Mouse (Mus musculus) heart, embryonic 13.5 days (tissue): ENCODE results near the gene Hmcn1. TPM values are rescaled to one million over a fixed set of nuclear protein-coding genes. Genes with fewer than 3 reads are reported as not detected.

Experiments
- ATAC-seq: fragments of 200-750 bp; cut with Nextera tagmentation; 2 replicates; pipeline ENCODE4 v1.8.0; 2017; ENCODE audit warnings: moderate TSS enrichment; ENCODE audit not compliant: insufficient number of reproducible peaks, low FRiP score, low TSS enrichment; ENCODE audit errors: extremely low read depth
- H3K27ac ChIP-seq: fragments of 300-500 bp; sonication (generic); replicated peaks from 2 replicates; pipeline ENCODE4 v1.5.1; 2015; ENCODE audit warnings: moderate library complexity, mild to moderate bottlenecking, inconsistent platforms
- H3K27me3 ChIP-seq: fragments of 300-500 bp; sonication (generic); replicated peaks from 2 replicates; pipeline ENCODE4 v1.6.1; 2015; ENCODE audit warnings: mild to moderate bottlenecking, inconsistent platforms
- H3K36me3 ChIP-seq: fragments of 300-500 bp; sonication (generic); 2 replicates; pipeline ENCODE4 v1.6.1; 2015; ENCODE audit warnings: mild to moderate bottlenecking, inconsistent platforms
- H3K4me1 ChIP-seq: fragments of 300-500 bp; sonication (generic); 2 replicates; pipeline ENCODE4 v1.6.1; 2015; ENCODE audit warnings: inconsistent platforms
- H3K4me2 ChIP-seq: fragments of 300-500 bp; sonication (generic); 2 replicates; pipeline ENCODE4 v1.6.1; 2015; ENCODE audit warnings: inconsistent platforms, mild to moderate bottlenecking, moderate library complexity
- H3K4me3 ChIP-seq: fragments of 300-500 bp; sonication (generic); 2 replicates; pipeline ENCODE4 v1.5.1; 2015; ENCODE audit warnings: moderate library complexity, mild to moderate bottlenecking, inconsistent platforms
- H3K9ac ChIP-seq: fragments of 300-500 bp; sonication (generic); 2 replicates; pipeline ENCODE4 v1.6.1; 2015; ENCODE audit warnings: inconsistent platforms, mild to moderate bottlenecking, moderate library complexity
- H3K9me3 ChIP-seq: fragments of 300-500 bp; sonication (generic); 2 replicates; pipeline ENCODE4 v1.6.1; 2016; ENCODE audit warnings: inconsistent platforms
- WGBS: fragments of 180-500 bp; shearing (Covaris S2); methylation state at CpG from one replicate; pipeline ENCODE4 v1.1.7; 2015; ENCODE audit warnings: mixed read lengths; 5-methylcytosine and 5-hydroxymethylcytosine counted together
- polyA plus RNA-seq: library from polyadenylated mRNA; unstranded; fragments of >200 nt; fragmentation: Nextera tagmentation; extraction: Ambion mirVana; gene quantifications from 2 replicates; pipeline ENCODE4 v1.2.1, GENCODE M21; 2015

The Hmcn1 gene
- polyA plus RNA-seq, 1 experiment from 2014 or later, result 19.0 TPM

DNA sequence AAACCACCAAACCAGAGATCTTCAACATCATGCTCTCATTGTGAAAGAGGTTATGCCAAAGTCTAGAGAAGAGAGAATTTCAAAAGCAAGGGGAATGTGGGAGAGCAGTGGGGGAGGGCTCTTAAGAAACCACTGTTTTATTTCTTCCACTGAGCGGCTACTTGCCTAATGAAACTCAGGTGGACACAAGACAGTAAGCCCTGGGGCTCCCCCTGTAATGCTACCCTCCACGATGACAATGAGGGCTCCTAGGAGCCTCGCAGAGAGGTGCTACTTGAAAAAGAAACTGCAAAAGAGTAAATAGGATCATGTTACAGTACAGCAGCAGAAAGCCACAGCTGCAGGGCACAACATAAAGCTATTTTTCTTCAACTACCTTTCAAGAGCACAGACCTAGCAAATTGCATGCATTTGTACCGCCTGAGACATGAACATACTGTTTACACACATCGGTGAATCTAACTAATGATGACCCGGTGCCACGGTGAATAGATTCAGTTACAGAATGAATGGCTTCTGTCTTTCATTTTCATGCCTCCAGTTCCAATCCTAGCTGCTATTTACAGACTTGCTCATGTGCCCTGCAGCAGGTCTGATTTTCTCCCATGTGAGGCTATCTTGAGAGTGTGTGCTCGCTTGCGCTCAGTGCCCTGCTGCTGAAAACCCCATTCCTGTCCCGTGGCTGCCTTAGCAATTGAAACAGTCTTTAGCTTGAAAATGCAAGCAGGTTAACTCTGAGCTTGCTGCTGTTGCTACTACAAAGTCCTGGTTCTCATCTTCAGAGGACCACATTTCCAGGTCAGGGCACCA, 1.3 kb downstream of the Hmcn1 start:
- H3K4me3 ChIP-seq, result peak overlapping the region; percentile 82

DNA sequence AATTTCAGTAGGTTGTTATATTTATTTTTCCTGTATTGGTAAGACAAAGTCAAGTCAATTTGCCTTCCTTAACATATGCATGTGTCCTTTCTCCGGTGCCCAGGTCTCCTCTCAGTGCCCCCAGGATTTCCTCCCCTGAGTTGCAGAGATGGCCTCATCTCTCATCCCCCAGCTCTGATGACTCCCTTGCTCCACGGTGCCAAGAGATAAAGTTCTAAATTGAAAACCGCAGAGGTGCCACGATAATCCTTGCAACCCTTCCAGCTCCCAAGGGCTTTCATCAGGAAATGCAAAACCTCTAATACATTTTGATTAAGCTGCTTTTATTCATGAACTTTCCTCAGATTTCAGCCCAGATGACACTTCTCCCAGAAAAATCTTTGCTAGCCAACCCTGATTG, 8.3 kb downstream of the Hmcn1 start:
- no peak for ATAC-seq
- peak overlapping the region; percentile 84 for H3K27ac ChIP-seq
- 9% methylated on average over 4 of the region's 4 CpGs for WGBS

More for the DNA sequence above, 1.3 kb downstream of the Hmcn1 start:
- Histone ChIP-seq H3K36me3 (no peaks in the 10 kb centered on the region), H3K9me3 (peaks cover 6% of the 10 kb centered on the region; the same call in 1 of the 2 replicates), H3K4me2 (peak overlapping the region; percentile 85), H3K27me3 (no peaks in the 10 kb centered on the region), H3K27ac (peak overlapping the region; percentile 95), H3K4me1 (peaks cover 49% of the 10 kb centered on the region), H3K9ac (peak overlapping the region; percentile 95)
- WGBS, result 3% methylated on average over 10 of the region's 10 CpGs
- ATAC-seq, result peak; percentile 49; the same call in 1 of the 2 replicates

DNA sequence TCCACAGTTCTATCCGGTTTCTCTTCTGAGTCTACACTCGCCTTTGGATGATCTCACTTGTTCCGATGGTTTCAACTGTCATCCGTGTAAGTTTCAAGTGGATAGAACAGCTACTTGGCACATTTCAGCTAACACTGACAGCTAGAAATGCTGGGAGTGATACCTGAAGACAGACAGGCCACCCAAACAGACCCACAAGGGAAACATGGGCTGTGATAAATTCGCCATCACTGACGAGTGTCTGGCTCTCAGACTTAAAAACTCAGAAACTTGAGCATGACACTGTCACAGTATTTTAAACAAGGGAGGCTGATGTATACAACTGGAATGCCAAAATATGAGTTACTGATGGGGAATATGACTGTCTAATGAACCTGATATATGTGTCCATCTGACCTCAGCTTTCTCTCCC, 9.1 kb downstream of the Hmcn1 start:
- peak overlapping the region; percentile 84 for H3K27ac ChIP-seq
- no peaks in the 10 kb centered on the region for H3K36me3 ChIP-seq
- WGBS, result 18% methylated on average over 6 of the region's 6 CpGs
- H3K4me2 ChIP-seq, result peak overlapping the region; percentile 55
- no peak; the same call in 1 of the 2 replicates for ATAC-seq
- H3K4me1 ChIP-seq, result peaks cover 79% of the 10 kb centered on the region
- H3K9ac ChIP-seq, result 0 out of 2 replicates have a peak overlapping the region, but pooled peaks have one; percentile 5
- 0 out of 2 replicates have a peak overlapping the region, but pooled peaks have one; percentile 9 for H3K4me3 ChIP-seq
- H3K27me3 ChIP-seq, result no peaks in the 10 kb centered on the region
- no peaks in the 10 kb centered on the region for H3K9me3 ChIP-seq

More for the DNA sequence above, 8.3 kb downstream of the Hmcn1 start:
- H3K27me3 ChIP-seq, result no peaks in the 10 kb centered on the region
- peak overlapping the region; percentile 55 for H3K4me2 ChIP-seq
- H3K36me3 ChIP-seq, result no peaks in the 10 kb centered on the region
- H3K9me3 ChIP-seq, result no peaks in the 10 kb centered on the region
- H3K4me1 ChIP-seq, result peaks cover 84% of the 10 kb centered on the region
- H3K4me3 ChIP-seq, result peak overlapping the region; percentile 4; the same call in 1 of the 2 replicates
- no peak overlapping the region for H3K9ac ChIP-seq

DNA sequence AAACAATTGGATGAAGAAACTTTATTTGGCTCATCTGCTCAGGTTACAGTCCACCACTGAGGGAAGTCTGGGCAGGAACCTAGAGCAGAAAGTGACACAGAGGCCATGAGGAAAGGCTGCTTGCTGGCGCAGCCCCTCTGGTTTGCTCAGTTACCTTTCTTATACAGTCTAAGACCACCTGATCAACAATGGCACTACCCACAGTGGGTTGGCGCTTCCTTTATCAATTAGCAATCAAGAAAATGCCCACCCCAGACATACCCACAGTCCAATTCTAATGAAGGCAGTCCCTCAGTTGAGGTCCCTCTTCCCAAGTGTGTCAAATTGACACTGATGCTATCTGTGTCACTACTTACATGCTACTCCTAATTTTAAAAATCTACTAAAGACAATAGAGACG, 14.6 kb downstream of the Hmcn1 start:
- Histone ChIP-seq H3K9me3 (no peaks in the 10 kb centered on the region), H3K4me1 (peaks cover 47% of the 10 kb centered on the region), H3K27me3 (no peaks in the 10 kb centered on the region), H3K27ac (no peak overlapping the region), H3K4me3 (no peak overlapping the region), H3K9ac (no peak overlapping the region), H3K36me3 (no peaks in the 10 kb centered on the region), H3K4me2 (no peak overlapping the region)
- no peak for ATAC-seq
- WGBS, result 84% methylated on average over 3 of the region's 3 CpGs

DNA sequence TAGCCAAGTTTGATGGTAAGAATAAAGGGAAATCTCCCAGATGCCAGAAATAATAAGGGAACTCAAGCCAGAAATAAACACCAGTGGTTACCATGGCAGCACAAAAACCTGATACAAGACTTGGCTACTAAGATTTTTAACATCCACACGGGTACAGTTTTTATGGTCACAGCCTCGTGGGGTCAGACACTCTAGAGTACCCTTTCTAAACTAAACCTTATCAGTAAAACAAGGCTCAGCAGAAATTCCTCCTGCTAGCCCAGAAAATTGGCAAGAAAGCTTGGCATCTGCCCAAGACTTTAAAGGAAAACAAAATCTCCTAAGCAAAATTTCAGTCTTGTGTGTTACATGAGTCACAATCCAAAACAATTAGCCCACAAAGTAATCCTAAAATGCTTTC, 17.0 kb downstream of the Hmcn1 start:
- Histone ChIP-seq H3K4me3 (no peak overlapping the region), H3K9me3 (no peaks in the 10 kb centered on the region), H3K4me1 (peaks cover 36% of the 10 kb centered on the region), H3K36me3 (no peaks in the 10 kb centered on the region), H3K27me3 (no peaks in the 10 kb centered on the region), H3K9ac (no peak overlapping the region; the same call in 1 of the 2 replicates), H3K27ac (peak overlapping the region; percentile 72), H3K4me2 (peak overlapping the region; percentile 44)
- no peak for ATAC-seq
- WGBS, result 3% methylated on average over 2 of the region's 2 CpGs

DNA sequence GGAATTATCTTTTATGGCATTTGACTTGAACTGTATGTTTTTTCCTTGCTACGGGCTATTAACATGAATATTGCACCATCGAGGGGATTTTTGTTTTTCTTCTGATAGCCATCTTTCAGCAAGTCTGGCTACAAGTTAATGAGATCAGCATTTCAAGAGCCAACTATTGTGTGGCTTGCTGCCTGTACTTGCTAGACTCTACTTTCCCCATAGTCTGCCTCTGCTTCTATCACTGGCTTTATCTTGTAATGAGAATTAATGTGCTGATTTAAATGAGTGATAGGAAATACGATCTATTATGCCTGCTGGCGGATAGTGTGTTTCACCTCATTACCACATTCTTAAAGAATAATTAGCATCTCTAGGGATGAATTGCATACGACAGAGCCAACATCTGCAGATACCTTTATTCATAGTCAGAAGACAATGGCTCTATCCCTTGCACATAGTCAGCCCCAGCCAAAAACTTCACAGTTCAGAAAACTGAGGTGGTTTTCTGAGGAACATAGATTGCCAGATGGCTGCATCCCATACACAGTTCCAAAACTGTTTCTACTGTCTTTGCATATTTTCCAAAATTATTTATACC, 33.7 kb downstream of the Hmcn1 start:
- Histone ChIP-seq H3K4me2 (no peak overlapping the region), H3K4me1 (peaks cover 42% of the 10 kb centered on the region), H3K27me3 (no peaks in the 10 kb centered on the region), H3K9me3 (no peaks in the 10 kb centered on the region), H3K36me3 (peaks cover 8% of the 10 kb centered on the region; the same call in 1 of the 2 replicates), H3K27ac (no peak overlapping the region), H3K4me3 (no peak overlapping the region), H3K9ac (no peak overlapping the region)
- ATAC-seq, result no peak
- 64% methylated on average over 5 of the region's 5 CpGs for WGBS

DNA sequence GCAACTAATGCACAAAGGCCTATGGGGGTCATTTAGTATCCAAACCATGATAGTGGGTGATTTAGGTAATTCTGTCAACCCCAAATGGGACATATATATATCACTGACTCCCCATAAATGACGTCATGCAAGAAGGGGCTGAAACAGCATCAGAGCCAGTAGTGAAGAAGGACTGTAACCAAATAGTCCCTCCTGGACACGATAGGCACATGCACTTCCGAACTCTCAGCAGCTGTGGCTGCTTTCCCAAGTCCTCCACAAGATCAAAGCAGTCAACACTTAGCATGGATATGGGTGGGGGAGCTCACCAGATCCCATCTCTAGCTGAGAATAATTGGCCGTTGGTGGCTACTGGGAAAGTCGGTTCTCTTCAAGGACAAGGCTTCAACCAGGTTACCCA, 42.2 kb downstream of the Hmcn1 start:
- peaks cover 4% of the 10 kb centered on the region for H3K36me3 ChIP-seq
- peaks cover 47% of the 10 kb centered on the region for H3K4me1 ChIP-seq
- no peak overlapping the region for H3K4me3 ChIP-seq
- no peak overlapping the region for H3K27ac ChIP-seq
- no peak for ATAC-seq
- no peaks in the 10 kb centered on the region for H3K27me3 ChIP-seq
- no peak overlapping the region for H3K9ac ChIP-seq
- no peaks in the 10 kb centered on the region for H3K9me3 ChIP-seq
- no peak overlapping the region for H3K4me2 ChIP-seq
- WGBS, result 69% methylated on average over 5 of the region's 5 CpGs

DNA sequence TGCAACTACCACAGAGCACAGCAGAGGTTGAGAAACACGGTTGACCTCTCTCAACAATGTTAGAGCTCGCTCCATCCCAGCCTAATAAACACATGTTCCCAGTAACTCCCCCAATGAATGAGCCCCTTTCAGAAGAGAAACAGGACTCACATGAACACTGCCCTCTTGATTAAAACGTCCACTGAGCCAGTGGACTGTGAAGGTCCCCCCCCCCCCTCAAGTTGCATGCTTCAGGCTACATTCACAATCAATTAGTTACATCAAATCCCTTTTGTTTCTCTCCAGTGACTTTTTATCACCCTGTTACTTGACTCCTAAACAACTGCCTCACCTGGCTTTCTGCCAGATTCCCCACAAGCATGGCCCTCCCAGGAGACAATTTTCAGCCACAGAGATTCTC, 43.2 kb downstream of the Hmcn1 start:
- peaks cover 47% of the 10 kb centered on the region for H3K4me1 ChIP-seq
- ATAC-seq, result no peak
- peak overlapping the region; percentile 22; the same call in 1 of the 2 replicates for H3K27ac ChIP-seq
- WGBS, result 31% methylated on average over 3 of the region's 3 CpGs
- H3K36me3 ChIP-seq, result peaks cover 4% of the 10 kb centered on the region
- H3K4me3 ChIP-seq, result no peak overlapping the region
- H3K4me2 ChIP-seq, result no peak overlapping the region
- no peaks in the 10 kb centered on the region for H3K27me3 ChIP-seq
- H3K9ac ChIP-seq, result no peak overlapping the region
- H3K9me3 ChIP-seq, result no peaks in the 10 kb centered on the region

DNA sequence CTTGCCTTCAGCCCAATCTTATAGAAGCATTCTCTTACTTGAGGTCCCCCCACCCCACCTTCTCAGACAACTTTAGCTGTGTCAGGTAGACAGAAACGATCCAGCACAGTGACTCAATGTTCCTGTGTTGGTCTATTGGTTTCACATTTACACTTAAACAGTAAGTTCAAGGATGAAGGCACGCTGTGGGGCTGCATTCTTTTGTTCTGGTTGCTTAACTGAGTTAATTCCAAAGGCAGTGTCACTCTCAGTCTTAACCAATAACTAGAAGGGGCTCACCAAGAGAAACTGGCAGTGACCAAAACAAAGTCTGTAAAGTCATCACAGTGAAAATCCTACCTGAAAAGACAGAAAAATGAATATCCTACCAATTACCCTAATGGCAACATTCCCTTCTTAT, 44.3 kb downstream of the Hmcn1 start:
- Histone ChIP-seq H3K9ac (no peak overlapping the region), H3K27me3 (no peaks in the 10 kb centered on the region), H3K36me3 (peaks cover 4% of the 10 kb centered on the region), H3K4me1 (peaks cover 50% of the 10 kb centered on the region), H3K27ac (no peak overlapping the region), H3K4me3 (no peak overlapping the region), H3K9me3 (no peaks in the 10 kb centered on the region), H3K4me2 (no peak overlapping the region)
- 83% methylated on average over 2 of the region's 2 CpGs for WGBS
- no peak for ATAC-seq

DNA sequence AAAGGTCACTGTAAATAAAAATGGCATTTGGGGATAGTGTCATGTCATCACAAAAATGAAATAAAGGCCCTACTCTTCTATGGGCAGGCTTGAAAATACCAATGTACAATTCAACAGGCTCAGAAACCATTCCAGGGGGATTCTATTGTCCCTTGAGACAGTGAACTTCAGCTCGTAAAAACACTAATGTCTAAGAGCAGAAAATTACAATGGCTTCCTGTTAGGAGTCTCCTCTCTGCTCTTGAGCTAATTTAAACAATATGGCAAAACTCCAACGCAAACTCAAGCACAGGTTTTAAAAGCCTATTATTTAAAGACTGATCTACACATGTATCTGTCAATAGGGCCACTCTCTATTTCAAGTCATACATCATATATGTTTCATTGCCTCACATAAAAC, 49.6 kb downstream of the Hmcn1 start:
- no peaks in the 10 kb centered on the region for H3K9me3 ChIP-seq
- H3K4me2 ChIP-seq, result no peak overlapping the region
- no peak overlapping the region for H3K4me3 ChIP-seq
- H3K9ac ChIP-seq, result no peak overlapping the region
- no peak for ATAC-seq
- no peak overlapping the region for H3K27ac ChIP-seq
- peaks cover 22% of the 10 kb centered on the region for H3K4me1 ChIP-seq
- H3K27me3 ChIP-seq, result no peaks in the 10 kb centered on the region
- 47% methylated on average over 2 of the region's 2 CpGs for WGBS
- no peaks in the 10 kb centered on the region for H3K36me3 ChIP-seq

DNA sequence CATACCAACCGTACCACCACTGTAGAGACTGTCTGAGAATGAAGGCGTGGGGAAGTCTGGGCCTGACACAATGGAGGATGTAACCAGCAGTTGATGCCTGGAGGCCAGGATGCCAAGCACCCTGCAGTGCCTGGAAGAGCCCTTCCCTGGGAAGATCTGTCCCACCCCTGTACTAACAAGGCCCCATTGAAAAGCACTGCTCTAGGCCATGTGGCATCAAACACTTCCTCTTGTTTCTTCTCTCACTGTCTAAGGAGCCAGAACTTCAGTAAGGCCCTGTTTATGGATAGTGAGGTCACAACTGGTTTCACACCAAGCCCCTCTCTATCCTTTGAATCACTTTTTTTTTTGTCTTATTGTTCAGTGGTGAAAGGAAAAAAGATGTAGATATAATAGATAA, 51.1 kb downstream of the Hmcn1 start:
- Histone ChIP-seq H3K4me3 (no peak overlapping the region), H3K9ac (no peak overlapping the region), H3K36me3 (no peaks in the 10 kb centered on the region), H3K27ac (no peak overlapping the region), H3K9me3 (no peaks in the 10 kb centered on the region), H3K27me3 (no peaks in the 10 kb centered on the region), H3K4me2 (no peak overlapping the region), H3K4me1 (peaks cover 33% of the 10 kb centered on the region)
- 96% methylated on average over 2 of the region's 2 CpGs for WGBS
- ATAC-seq, result no peak
